Mouse (Mus musculus) hindbrain, embryonic 13.5 days (tissue): ENCODE measurements around the gene Figla. TPM values are rescaled to one million over a fixed set of nuclear protein-coding genes. Genes with fewer than 3 reads are reported as not detected.
"Not testable (repeated sequence)": the region's sequence is repeated elsewhere in the genome, so short reads cannot be mapped to it uniquely, and the experiment has no call there.

Experiments used
- ATAC-seq: fragments of 200-750 bp; cut with Nextera tagmentation; 2 replicates; pipeline ENCODE4 v1.8.0; 2017; ENCODE audit warnings: moderate TSS enrichment; ENCODE audit not compliant: low FRiP score
- H3K27ac ChIP-seq: fragments of 300-500 bp; sonication (generic); 2 replicates; pipeline ENCODE4 v1.5.1; 2015; ENCODE audit warnings: inconsistent platforms, mild to moderate bottlenecking, moderate library complexity
- H3K27me3 ChIP-seq: fragments of 300-500 bp; sonication (generic); 2 replicates; pipeline ENCODE4 v1.6.1; 2015; ENCODE audit warnings: mild to moderate bottlenecking, inconsistent platforms
- H3K36me3 ChIP-seq: fragments of 300-500 bp; sonication (generic); 2 replicates; pipeline ENCODE4 v1.6.1; 2015; ENCODE audit warnings: mild to moderate bottlenecking, inconsistent platforms
- H3K4me1 ChIP-seq: fragments of 300-500 bp; sonication (generic); replicated peaks from 2 replicates; pipeline ENCODE4 v1.6.1; 2015; ENCODE audit warnings: inconsistent platforms
- H3K4me2 ChIP-seq: fragments of 300-500 bp; sonication (generic); 2 replicates; pipeline ENCODE4 v1.6.1; 2015; ENCODE audit warnings: inconsistent platforms, mild to moderate bottlenecking, moderate library complexity
- H3K4me3 ChIP-seq: fragments of 300-500 bp; sonication (generic); 2 replicates; pipeline ENCODE4 v1.5.1; 2015; ENCODE audit warnings: mild to moderate bottlenecking, inconsistent platforms
- H3K9ac ChIP-seq: fragments of 300-500 bp; sonication (generic); 2 replicates; pipeline ENCODE4 v1.6.1; 2015; ENCODE audit warnings: mild to moderate bottlenecking, inconsistent platforms
- H3K9me3 ChIP-seq: fragments of 300-500 bp; sonication (generic); 2 replicates; pipeline ENCODE4 v1.6.1; 2016; ENCODE audit warnings: inconsistent platforms
- WGBS: fragments of 180-500 bp; shearing (Covaris S2); methylation state at CpG from one replicate; pipeline ENCODE4 v1.1.7; 2015; 5-methylcytosine and 5-hydroxymethylcytosine counted together
- polyA plus RNA-seq: library from polyadenylated mRNA; unstranded; fragments of >200 nt; fragmentation: Nextera tagmentation; extraction: Ambion mirVana; gene quantifications from 2 replicates; pipeline ENCODE4 v1.2.1, GENCODE M21; 2015

The Figla gene
- polyA plus RNA-seq, 1 experiment from 2014 or later = not detected

DNA sequence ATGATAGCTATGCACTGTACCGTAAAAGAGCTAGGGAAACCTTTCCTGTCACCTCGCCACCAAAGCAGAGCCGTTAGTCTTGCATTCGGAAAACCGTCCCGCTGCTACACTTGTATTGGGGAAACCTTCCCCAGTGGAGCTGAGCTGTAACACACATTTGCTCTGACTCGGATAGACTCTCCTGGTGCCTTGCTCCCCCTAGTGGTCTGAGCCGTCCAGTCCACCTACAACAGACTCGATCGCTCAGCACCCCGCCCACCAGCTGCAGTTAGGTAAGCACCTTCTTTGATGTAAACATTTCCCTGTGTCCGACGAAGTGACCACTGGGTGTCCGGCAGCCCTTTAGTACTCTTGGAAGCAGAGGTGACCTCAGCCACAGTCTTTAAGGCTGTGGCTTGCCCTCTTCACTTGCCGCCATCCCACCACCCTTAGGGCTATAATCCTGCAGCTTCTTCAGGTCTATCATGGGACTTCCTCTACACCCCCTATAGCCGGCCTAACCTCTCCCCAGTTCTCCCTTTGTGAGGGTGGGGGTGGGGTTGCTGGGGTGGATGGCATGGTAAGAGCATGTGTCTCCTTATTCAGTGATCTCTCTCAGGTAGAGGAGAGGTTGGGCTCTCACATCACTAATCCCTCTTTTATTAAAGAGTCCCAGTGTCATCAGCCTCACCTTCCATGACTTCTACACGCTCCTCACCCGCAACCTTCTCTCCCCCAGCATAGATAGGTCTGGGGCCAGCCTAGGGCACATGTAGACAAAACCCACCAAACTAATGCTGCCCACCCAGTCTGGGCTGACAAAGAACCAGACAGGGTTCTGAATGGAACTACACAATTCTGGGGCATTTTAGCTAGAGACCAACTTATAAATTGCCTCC is 11.5 kb upstream of the Figla start:
- H3K27me3 ChIP-seq = 0 out of 2 replicates have a peak, but pooled peaks cover 3% of the 10 kb centered on the region
- H3K4me3 ChIP-seq = 0 out of 2 replicates have a peak overlapping the region, but pooled peaks have one; percentile 15
- no peaks in the 10 kb centered on the region for H3K36me3 ChIP-seq
- H3K9me3 ChIP-seq = peaks cover 5% of the 10 kb centered on the region
- whole genome bisulfite sequencing = 13% methylated on average over 18 of the region's 18 CpGs
- H3K27ac ChIP-seq = no peak overlapping the region
- peak; percentile 87 for ATAC-seq
- peak overlapping the region; percentile 44 for H3K4me2 ChIP-seq
- peak overlapping the region; percentile 53; the same call in 1 of the 2 replicates for H3K9ac ChIP-seq
- H3K4me1 ChIP-seq = peaks cover 7% of the 10 kb centered on the region; the same call in 1 of the 2 replicates

GRCm38 (mm10) chr6:86009980-86010379 is 6.0 kb upstream of the Figla start:
- peaks cover 5% of the 10 kb centered on the region for H3K9me3 ChIP-seq
- WGBS = 38% methylated on average over 4 of the region's 4 CpGs

DNA sequence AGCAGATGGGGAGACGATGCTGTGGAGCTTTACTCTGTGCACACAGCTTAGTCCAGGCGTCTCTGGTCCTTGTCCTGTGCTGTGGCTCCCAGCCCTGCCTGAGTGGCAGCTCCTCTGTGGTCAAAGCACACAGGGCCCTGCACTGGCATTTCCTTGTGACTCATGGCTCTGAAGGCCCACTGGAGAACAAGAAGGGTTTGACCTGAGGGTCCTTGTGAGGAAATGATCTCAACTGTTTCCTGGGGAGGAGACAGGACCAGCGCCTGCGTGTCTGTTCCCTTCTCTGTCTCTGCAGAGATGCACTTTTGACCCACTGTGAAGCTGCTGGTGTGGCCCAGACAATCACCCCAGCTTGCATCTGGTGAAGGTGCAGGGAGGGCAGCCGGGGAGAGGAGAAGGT is 1.2 kb upstream of the Figla start:
- not testable (repeated sequence) for H3K36me3 ChIP-seq
- 78% methylated on average over 5 of the region's 5 CpGs for WGBS

More at GRCm38 (mm10) chr6:86009980-86010379, 6.0 kb upstream of the Figla start:
- Histone ChIP-seq H3K36me3 (no peaks in the 10 kb centered on the region), H3K4me3 (no peak overlapping the region), H3K4me1 (0 out of 2 replicates have a peak, but pooled peaks cover 3% of the 10 kb centered on the region), H3K27ac (no peak overlapping the region), H3K27me3 (no peaks in the 10 kb centered on the region), H3K9ac (no peak overlapping the region), H3K4me2 (no peak overlapping the region)
- no peak for ATAC-seq

GRCm38 (mm10) chr6:86016793-86017350 is 901 bp downstream of the Figla start:
- 86% methylated on average over 23 of the region's 23 CpGs for WGBS
- no peaks in the 10 kb centered on the region for H3K27me3 ChIP-seq

More for the DNA sequence above, 1.2 kb upstream of the Figla start:
- not testable (repeated sequence) for H3K4me2 ChIP-seq, H3K9ac ChIP-seq, ATAC-seq, H3K27ac ChIP-seq, H3K4me3 ChIP-seq, H3K4me1 ChIP-seq, H3K27me3 ChIP-seq, H3K9me3 ChIP-seq

DNA sequence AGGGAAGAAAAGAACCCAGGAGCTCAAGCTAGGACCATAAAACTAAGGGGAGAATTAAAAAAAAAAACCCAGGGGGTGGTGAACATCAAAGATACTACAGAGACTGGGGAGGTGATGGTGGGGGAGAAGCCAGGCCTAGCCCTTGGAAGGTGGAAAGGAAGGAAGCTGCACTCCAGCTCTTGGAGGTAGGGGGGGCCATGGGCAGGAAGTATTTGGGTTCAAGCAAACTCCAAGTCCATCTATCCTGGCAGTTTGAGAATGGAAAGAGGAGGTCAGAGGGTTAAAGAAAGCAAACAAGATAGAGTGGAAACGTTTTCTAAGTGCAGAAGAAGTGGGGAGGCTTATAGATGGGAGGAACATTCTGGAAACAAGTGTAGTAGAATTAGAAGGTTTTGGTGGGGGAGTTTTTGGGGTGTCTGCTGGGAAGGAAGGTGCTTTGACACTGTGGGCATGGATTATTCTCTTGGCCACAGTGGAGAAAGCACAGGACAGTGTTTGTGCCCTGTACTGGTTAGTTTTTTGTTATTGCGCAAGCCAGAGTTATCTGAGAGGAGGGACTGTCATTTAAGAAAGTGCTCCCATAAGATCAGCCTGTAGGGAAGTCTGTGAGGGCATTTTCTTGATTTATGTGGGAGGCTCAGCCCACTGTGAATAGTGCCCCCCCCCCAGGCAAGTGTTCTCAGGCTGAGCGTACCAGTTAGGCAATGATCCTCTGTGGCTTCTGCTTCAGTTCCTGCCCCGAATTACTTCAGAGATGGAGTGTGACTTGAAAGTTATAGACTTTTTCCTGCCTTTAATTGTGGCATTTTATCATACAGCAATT is 3.7 kb downstream of the Figla start:
- Histone ChIP-seq H3K27ac (no peak overlapping the region), H3K9ac (no peak overlapping the region), H3K9me3 (no peaks in the 10 kb centered on the region), H3K4me1 (no peaks in the 10 kb centered on the region), H3K4me2 (no peak overlapping the region), H3K36me3 (no peaks in the 10 kb centered on the region), H3K4me3 (no peak overlapping the region), H3K27me3 (no peaks in the 10 kb centered on the region)
- WGBS = 74% methylated on average over 4 of the region's 4 CpGs
- no peak for ATAC-seq

More at GRCm38 (mm10) chr6:86016793-86017350, 901 bp downstream of the Figla start:
- Histone ChIP-seq H3K4me3 (no peak overlapping the region), H3K27ac (no peak overlapping the region), H3K4me1 (no peaks in the 10 kb centered on the region), H3K4me2 (no peak overlapping the region), H3K36me3 (no peaks in the 10 kb centered on the region), H3K9me3 (no peaks in the 10 kb centered on the region), H3K9ac (no peak overlapping the region)
- ATAC-seq = no peak

GRCm38 (mm10) chr6:86020948-86021347 is 5.0 kb downstream of the Figla start:
- H3K4me1 ChIP-seq = no peaks in the 10 kb centered on the region
- H3K9me3 ChIP-seq = no peaks in the 10 kb centered on the region
- H3K27me3 ChIP-seq = no peaks in the 10 kb centered on the region
- no peaks in the 10 kb centered on the region for H3K36me3 ChIP-seq
- no peak overlapping the region for H3K9ac ChIP-seq
- no peak for ATAC-seq
- no peak overlapping the region for H3K4me3 ChIP-seq
- WGBS = 23% methylated on average over 3 of the region's 3 CpGs
- no peak overlapping the region for H3K4me2 ChIP-seq
- H3K27ac ChIP-seq = no peak overlapping the region

GRCm38 (mm10) chr6:86026632-86027292 is 10.8 kb downstream of the Figla start:
- H3K36me3 ChIP-seq = no peaks in the 10 kb centered on the region
- no peaks in the 10 kb centered on the region for H3K9me3 ChIP-seq
- 91% methylated on average over 8 of the region's 8 CpGs for WGBS
- no peak overlapping the region for H3K9ac ChIP-seq
- H3K27me3 ChIP-seq = no peaks in the 10 kb centered on the region
- H3K4me2 ChIP-seq = no peak overlapping the region
- no peak for ATAC-seq
- no peak overlapping the region for H3K27ac ChIP-seq
- peaks cover 31% of the 10 kb centered on the region for H3K4me1 ChIP-seq
- no peak overlapping the region for H3K4me3 ChIP-seq

DNA sequence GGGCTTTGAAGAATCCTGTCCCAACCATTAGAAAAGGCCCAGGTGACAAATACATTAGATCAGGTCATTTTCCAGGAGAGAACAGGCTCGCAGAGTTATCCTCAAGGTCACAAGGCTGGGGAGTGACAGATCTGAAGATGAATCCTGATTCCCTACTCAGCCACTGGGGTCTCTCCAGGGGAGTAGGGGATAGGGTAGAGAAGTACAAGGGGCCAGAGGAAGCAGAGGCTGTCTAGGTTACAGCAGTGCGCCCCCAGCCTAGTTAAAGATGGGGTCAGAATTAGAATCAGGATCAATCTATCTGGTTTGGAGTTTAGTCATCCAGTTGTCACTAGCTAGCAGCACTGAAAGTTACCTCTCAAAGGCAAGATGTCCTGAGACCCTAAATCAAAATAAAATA is 12.2 kb downstream of the Figla start:
- Histone ChIP-seq H3K4me2 (peak overlapping the region; percentile 74), H3K4me1 (peaks cover 45% of the 10 kb centered on the region), H3K4me3 (peak overlapping the region; percentile 77), H3K27me3 (no peaks in the 10 kb centered on the region), H3K27ac (peak overlapping the region; percentile 98), H3K9me3 (no peaks in the 10 kb centered on the region), H3K9ac (peak overlapping the region; percentile 97), H3K36me3 (no peaks in the 10 kb centered on the region)
- ATAC-seq = peak; percentile 41
- WGBS = 58% methylated on average over 2 of the region's 2 CpGs

DNA sequence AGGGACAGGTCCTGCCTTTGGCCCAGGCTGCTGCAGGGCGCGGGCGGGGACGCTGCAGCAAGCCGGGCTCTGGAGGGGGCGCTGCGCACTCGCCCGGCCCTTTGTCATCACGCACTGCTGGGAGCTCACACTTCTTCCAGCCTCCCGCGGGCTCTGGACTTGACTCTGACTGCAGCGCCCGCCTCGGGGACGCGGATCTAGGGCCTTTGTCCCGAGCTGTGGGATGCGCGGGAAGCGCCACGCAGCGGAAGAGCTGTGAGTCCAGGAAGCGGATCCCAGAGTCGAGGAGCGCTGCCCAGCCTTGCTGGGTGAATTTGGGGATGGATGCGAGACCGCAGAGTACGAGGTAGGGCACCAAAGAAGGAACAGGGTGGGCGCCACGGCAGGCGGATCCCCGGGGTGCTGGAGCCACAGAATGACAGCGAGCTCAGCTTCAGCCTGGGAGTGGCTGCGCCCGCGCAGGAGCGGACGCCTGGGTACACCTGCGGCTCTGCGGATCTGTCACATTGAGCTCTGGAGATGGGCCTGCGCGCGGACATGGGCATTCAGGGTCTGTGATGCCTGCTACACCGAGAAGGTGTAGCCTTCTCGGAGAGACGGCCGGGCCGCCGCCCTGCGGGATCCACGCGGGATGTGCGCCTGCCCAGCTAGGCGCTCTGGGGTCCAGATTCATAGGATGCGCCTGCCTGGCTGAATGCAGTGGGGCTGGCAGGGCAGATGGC is 12.8 kb downstream of the Figla start, which contains the start of gene Add2:
Add2 (plus strand) TSS at position 81 of the 722 bp plus-strand sequence.
- peak within 1 kb of the TSS; percentile 74 for H3K4me2 ChIP-seq

DNA sequence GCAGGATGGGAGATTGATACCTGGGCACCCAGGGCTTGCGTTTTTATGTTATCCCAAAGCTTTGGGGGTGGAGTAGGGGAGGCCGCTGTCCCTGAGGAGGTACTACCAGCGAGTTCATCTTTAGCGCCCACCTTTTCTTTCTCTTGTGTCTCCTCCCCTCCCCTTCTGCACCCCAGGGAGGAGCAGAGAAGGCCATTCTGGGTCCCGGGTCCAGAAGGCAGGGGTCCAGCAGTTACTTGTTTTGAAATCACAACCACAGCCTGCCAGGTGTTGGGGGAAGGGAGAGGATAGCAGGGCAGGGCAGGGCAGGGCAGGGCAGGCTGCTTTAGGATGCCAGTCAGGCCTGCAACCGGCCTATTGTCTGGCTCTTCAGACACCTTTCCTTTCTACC is 13.3 kb downstream of the Figla start:
- 4% methylated on average over 6 of the region's 6 CpGs for WGBS
- H3K4me3 ChIP-seq = peak overlapping the region; percentile 77
- H3K9me3 ChIP-seq = no peaks in the 10 kb centered on the region
- peak overlapping the region; percentile 74 for H3K4me2 ChIP-seq
- no peaks in the 10 kb centered on the region for H3K27me3 ChIP-seq
- peak overlapping the region; percentile 98 for H3K27ac ChIP-seq
- H3K4me1 ChIP-seq = peaks cover 55% of the 10 kb centered on the region
- peak overlapping the region; percentile 97 for H3K9ac ChIP-seq
- no peak for ATAC-seq
- no peaks in the 10 kb centered on the region for H3K36me3 ChIP-seq

More for the DNA sequence above, 12.8 kb downstream of the Figla start, which contains the start of gene Add2:
- Histone ChIP-seq H3K4me1 (peaks cover 51% of the 10 kb centered on the region), H3K9ac (peak within 1 kb of the TSS; percentile 97), H3K9me3 (no peaks in the 10 kb centered on the region), H3K27ac (peak within 1 kb of the TSS; percentile 98), H3K4me3 (peak within 1 kb of the TSS; percentile 77), H3K36me3 (no peaks in the 10 kb centered on the region), H3K27me3 (no peaks in the 10 kb centered on the region)
- WGBS = under 1% methylated on average over 56 of the region's 56 CpGs
- ATAC-seq = peak; percentile 90

DNA sequence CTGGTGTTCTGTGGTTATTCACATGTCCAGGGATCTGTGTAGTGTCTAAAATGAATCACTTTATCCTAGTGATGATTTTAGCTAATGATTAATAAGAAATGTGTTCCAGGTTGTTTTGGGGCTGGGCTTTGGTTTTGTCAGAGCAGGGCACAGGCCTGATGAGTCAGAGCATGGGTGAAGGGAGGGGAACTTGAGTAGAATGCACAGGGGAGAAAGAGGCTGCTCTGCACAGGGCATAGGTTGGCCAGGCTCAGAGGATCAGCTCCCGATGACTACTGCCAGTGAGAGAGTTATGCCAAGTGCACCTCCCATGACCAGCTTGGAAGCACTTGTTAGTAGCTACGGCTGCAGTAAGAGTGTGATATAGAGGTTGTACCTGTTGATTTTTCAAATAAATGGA is 15.6 kb downstream of the Figla start:
- H3K27me3 ChIP-seq = no peaks in the 10 kb centered on the region
- H3K36me3 ChIP-seq = no peaks in the 10 kb centered on the region
- ATAC-seq = no peak
- 67% methylated on average over 2 of the region's 2 CpGs for WGBS
- H3K9ac ChIP-seq = peak overlapping the region; percentile 97
- H3K27ac ChIP-seq = peak overlapping the region; percentile 41
- peak overlapping the region; percentile 74 for H3K4me2 ChIP-seq
- no peaks in the 10 kb centered on the region for H3K9me3 ChIP-seq
- H3K4me3 ChIP-seq = peak overlapping the region; percentile 77
- peaks cover 60% of the 10 kb centered on the region for H3K4me1 ChIP-seq
